Mouse (Mus musculus) thymus, adult 2 months (tissue): ENCODE measurements around the gene Polr2h.

Experiments
- CTCF ChIP-seq: fragments of 200-500 bp; IDR thresholded peaks from 2 replicates; pipeline ENCODE4 v1.5.1; 2012; ENCODE audit warnings: mild to moderate bottlenecking, control low read depth, low read length, moderate library complexity, borderline replicate concordance; ENCODE audit not compliant: control insufficient read depth, poor library complexity, insufficient read depth; ENCODE audit errors: extremely low read depth
- POLR2A ChIP-seq: fragments of 200-500 bp; IDR thresholded peaks from 2 replicates; pipeline ENCODE4 v1.6.1; 2012; ENCODE audit warnings: mild to moderate bottlenecking, low read length, control low read depth, moderate library complexity; ENCODE audit not compliant: control insufficient read depth, poor library complexity, insufficient read depth; ENCODE audit errors: extremely low read depth

DNA sequence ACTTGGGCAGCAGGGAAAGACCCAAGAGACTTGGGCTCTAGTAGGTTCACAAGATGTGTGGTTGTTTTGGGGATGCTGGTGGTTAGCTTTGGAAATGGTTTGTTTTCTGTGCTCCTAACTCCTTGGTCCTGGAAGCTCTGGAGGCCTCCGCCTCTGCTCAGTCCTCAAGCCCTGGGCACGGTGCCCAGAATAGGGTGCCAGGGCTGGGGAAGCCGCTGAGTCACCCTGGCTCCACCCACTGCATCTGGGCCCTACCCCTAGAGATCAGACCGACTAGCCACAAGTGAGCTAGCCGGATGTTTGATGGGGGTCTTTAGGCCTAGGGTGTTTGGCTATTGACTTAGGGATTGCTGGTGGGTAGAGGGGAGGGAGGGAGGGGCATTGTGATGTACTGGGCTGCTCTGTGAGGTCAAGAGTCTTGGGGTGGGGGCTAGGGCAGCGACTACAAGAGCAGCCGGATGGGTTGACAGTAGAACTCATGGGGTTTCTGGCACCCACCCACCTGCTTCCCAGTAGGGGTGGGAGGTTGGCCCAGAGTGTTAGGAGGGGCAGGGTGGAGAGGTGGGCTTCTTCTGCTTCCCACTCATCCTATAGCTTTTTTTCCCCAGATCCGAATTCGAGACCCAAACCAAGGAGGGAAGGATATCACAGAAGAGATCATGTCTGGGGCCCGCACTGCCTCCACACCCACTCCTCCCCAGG is 39.3 kb upstream of the Polr2h start:
- TF ChIP-seq POLR2A (no peak), CTCF (no peak)
